Mouse (Mus musculus) left cerebral cortex, postnatal 36 days (tissue): ENCODE measurements around the gene Polr3c. TPM values are rescaled to one million over a fixed set of nuclear protein-coding genes. Genes with fewer than 3 reads are reported as not detected.
"Not testable (repeated sequence)": the region's sequence is repeated elsewhere in the genome, so short reads cannot be mapped to it uniquely, and the experiment has no call there.

Experiments
- DNase-seq, 2 experiments: peaks; one replicate each; pipeline ENCODE4 v3.0.0; 2021 to 2022; ENCODE audit warnings: low spot score in 2 of 2, mixed read lengths in 1 of 2
- intact Hi-C: fragments of 180-260 bp; cut with DNase I; formaldehyde crosslinking; loops from one replicate; pipeline ENCODE4 v1.15.1; 2025
- total RNA-seq, 2 experiments: library from RNA; stranded (reverse); gene quantifications; 2 replicates each; pipeline ENCODE4 v1.2.3; 2021

Gene Polr3c
- total RNA-seq, 2 experiments from 2014 or later, result 24.1 to 28.0 TPM

GRCm38 (mm10) chr3:96684151-96684821 lies 43.1 kb downstream of the Polr3c start:
- intact Hi-C loops, result no loop called here
- DNase-seq, result peak in 1 of 2 experiments; percentile 21

GRCm38 (mm10) chr3:96683496-96683895 lies 43.9 kb downstream of the Polr3c start:
- intact Hi-C loops, result no loop called here
- no peak for DNase-seq

DNA sequence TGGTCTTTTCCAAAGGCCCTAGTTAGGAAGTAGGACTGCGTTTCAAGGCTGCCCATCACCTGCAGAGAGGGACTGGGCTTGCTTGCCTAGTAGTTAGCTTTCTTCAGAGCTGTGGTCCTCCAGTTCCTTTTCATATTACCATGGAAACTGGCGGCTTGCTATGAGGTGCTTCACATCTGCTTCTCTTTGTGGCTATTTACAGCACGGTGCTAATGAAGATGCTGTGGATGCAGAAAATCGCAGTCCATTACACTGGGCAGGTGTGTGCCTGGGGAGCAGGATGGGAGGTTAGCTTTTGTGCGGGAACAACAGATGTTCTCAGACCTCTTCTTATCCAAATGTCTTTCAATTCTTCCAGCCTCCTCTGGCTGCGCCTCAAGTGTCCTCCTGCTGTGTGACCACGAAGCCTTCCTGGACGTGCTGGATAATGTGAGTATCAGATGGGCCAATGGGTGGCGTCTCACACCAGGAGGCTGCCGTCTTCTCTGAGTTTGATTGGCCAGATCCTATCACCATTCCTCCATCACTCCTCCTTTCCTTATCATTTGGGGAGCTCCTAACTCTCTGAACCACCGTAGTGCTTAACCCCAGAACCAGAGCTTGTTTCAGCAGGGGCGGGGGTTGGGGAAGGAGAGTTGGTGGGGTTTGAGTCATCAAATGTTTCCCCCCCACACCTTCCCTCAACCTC lies 47.0 kb downstream of the Polr3c start:
- DNase-seq, result no peak
- intact Hi-C loops, result no loop called here

DNA sequence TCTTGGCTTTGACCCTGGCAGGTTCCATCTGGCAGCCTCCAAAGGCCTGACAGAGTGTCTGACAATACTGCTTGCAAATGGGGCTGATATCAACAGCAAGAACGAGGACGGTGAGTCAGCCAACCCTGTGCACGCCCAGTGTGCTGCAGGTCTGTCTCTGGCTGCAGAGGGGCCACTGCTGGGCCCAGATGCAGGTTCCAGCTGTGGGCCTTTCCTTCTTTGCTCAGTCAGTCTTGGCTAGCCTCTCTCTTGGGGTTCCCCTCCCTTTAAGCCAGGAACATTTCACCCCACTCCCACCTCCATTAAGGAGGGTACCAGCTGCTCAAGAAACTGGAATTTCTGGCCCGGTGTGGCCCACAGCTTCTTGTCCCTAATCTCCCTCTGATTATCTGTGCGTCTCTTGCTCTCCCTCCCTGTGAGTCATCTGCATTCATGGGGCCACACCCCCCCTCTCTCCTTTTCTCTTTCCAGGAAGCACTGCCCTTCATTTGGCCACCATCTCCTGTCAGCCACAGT lies 48.2 kb downstream of the Polr3c start:
- intact Hi-C loops, result no loop called here
- no peak for DNase-seq

DNA sequence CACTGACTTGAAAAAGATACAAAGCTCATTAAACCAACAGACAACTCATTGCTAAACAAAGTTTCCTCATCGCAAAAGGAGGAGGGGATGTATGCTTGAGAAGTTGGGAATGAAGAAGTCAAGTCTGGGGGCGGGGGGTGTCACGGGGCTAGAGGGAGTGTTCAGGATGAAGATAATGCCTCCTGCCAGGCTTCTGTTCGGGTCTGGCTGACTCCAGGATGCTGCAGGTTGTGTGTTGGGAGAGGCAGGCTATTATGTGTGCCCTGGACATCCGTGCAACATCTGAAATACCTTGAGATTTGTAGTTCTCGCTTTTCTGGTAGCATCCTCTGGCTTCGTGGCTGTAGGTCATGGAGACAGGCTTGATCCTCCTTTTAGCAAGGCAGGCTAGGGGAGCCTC lies 49.0 kb downstream of the Polr3c start:
- intact Hi-C loops, result no loop called here
- DNase-seq, result no peak

GRCm38 (mm10) chr3:96675690-96676089 lies 51.7 kb downstream of the Polr3c start:
- intact Hi-C loops, result no loop called here
- no peak for DNase-seq

DNA sequence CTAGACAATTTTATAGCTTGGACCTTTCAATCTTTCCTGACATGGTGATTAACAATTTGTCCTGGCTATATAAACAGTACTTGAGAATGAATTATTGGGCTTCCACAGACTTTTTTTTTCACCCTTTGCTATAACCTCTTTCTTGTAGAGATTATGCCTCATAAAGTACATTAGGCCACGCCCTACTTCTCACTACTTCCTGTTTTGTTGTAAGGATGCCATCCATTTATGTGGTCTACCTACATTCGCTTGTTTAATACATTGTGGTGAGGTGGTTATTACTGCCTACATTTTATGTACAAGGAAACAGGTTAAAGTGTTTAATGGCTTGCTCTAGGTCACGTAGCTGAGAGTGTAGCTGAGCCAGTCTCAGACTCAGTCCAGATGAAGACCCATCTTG lies 52.3 kb downstream of the Polr3c start:
- intact Hi-C loops, result no loop called here
- no peak for DNase-seq

DNA sequence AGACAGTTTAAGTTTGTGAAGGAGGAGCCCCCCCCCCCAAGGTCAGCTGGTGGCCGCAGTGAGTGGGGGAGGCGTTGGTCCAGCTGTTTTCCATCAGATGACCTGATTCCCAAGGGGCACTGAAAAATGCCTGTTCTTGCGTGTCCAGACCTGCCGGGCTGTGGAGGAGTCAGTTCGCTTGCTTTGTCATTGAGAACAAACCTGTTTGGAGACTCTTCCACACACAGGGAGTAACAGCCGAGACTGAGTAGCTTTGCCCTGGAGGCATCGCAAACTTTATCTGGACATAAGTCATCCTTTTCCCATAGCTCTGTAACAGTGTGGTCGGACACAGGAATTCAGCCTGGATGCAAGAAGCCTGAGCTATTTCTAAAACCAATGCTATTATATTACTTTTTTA lies 53.0 kb downstream of the Polr3c start:
- intact Hi-C loops, result no loop called here
- no peak for DNase-seq

DNA sequence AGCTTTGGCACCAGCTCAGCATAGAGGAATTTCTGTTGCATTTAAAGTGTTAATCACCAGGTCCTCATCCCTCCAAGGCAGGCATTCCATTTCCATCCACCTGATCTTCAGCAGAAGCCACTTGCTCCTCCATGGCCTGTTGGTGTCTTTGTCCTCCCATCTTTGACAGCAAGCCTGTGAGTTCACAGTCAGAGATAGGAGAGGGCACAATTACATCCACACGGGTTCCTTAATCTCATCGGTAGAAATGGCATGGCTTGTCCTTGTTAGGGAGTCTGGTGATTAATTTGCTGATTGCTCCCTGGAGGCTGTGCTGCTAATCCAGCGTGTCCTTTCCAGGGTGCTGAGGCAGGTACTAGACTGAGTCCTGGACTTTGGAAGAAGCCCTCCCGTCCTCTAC lies 53.9 kb downstream of the Polr3c start:
- intact Hi-C loops, result no loop called here
- DNase-seq, result no peak

DNA sequence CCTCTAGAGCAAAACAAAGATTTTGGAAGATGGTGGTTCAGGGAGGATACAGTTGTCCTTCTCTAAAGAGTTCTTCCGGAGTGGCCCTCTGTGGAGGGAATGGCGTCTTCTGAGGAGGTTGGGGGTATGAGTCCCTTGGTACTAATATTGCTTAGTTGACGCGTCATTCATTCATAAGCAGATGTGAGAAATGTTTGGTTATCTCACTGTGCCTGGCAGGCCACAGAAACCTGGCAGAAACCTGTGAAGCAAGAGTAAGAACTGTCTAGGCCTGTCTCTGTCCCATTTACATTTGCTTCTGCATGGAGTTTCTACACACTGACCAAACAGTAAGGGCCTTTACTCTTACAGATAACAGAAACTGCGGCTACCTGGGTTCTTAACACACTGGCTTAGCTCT lies 55.9 kb downstream of the Polr3c start:
- no peak for DNase-seq
- intact Hi-C loops, result loop anchor here (2.0 kb wide), 1 partner anchor 25 kb away; the partner anchor contains the start of gene Pias3

- intact Hi-C loops, result loop anchor here (2.0 kb wide), 1 partner anchor 27 kb away; the partner anchor contains the start of gene Pias3
Observed at GRCm38 (mm10) chr3:96669727-96670468, 57.5 kb downstream of the Polr3c start, which contains the start of gene Ankrd35. Ankrd35 (plus strand) TSS chr3:96670131.

GRCm38 (mm10) chr3:96668424-96669067 lies 58.9 kb downstream of the Polr3c start:
- no peak for DNase-seq
- intact Hi-C loops, result no loop called here

More at GRCm38 (mm10) chr3:96669727-96670468, 57.5 kb downstream of the Polr3c start, which contains the start of gene Ankrd35:
- DNase-seq, result peak; percentile 66 to 67

- no peak for DNase-seq
- intact Hi-C loops, result no loop called here
Observed at GRCm38 (mm10) chr3:96667316-96667715, 60.1 kb downstream of the Polr3c start.

GRCm38 (mm10) chr3:96666916-96667315 lies 60.5 kb downstream of the Polr3c start:
- intact Hi-C loops, result no loop called here
- no peak for DNase-seq

DNA sequence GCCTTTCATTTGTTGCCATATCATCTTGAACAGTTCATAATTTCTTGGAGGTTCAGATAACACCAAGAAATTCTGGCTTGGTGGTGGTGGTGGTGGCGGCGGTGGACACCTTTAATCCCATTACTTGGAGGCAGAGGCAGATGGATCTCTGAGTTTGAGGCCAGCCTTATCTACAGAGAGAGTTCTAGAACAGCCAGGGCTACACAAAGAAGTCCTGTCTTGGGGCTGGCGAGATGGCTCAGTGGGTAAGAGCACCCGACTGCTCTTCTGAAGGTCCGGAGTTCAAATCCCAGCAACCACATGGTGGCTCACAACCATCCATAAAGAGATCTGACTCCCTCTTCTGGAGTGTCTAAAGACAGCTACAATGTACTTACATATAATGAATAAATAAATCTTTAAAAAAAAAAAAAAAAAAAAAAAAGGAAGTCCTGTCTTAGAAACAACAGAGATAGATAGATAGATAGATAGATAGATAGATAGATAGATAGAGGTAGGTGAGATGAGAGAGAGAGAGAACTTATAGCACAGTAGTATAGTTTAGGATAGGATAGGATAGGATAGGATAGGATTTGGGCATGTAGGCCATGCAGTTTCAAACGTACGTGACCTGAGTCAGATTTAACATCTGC lies 61.6 kb downstream of the Polr3c start:
- DNase-seq, intact Hi-C loops: not testable (repeated sequence)

DNA sequence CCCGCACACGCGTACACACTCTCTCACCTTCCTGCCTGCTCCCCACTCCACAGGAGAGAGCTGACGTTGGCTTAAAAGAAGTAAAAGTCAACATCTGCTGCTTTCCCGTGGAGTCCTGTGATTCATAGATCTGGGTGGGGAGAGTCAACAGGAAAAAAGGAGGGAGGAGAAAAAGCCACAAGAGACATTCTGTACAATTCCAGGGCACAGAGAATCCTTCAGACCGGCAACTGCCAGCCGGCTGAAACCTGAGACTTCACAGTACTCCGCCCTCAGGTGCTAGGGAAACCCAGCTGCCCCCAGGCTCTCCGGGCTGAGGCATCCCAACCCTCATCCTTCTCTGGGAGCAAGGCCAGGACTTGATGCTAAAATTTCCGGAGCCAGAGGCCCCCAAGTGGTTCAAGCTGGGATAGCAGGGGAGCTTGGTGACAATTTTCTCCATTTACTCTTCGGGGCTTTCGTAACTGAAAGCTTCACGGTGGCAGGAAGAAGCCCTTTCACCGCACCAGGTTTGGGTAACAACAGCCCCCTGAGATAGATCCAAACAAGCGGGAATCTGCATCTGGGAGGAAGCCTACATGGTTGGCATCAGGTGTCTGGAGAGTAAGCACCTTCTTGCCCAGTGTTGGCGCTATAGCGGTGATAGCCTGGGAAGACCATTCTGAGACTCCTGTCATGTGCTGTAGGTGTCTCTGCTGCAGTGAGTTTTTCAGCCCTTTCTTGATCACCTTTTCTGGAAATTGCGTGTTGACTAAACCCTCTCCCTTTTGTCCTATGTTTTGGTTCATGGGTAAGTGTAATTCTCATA lies 63.8 kb downstream of the Polr3c start:
- intact Hi-C loops, result no loop called here
- peak; percentile 87 to 88 for DNase-seq

DNA sequence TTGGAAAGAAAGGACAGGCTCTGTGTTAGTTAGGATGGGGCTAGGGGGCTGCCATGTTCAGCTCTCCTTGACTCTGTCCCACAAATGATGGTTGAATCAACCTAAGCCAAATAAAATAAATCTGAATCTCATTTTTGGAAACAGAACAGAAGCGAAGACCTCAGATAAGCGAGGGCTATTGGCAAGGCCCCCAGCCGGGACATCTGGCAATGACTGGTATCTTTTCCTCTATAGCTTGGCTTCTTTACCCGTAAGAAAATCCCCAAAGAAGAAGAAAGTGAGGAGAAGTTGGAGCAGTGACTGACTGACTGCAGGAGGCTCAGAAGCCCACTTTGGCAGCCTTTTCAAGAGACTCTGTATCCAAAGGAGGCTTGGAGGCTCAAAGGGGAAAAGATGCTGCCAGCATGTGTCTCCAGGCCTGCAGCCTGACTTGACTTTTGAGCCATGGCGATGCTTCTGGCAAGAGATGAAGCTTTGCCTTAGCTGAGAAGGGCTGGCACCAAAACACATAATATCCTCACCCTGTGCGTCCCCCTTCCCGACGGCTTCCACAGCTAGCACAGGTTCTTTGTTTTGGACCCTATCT lies 64.6 kb downstream of the Polr3c start:
- intact Hi-C loops, result no loop called here

More for the DNA sequence above, 64.6 kb downstream of the Polr3c start:
- no peak for DNase-seq
